Mouse (Mus musculus) stomach, postnatal 0 days (tissue): Measurements from ENCODE around the gene Sned1. TPM values are rescaled to one million over a fixed set of nuclear protein-coding genes. Genes with fewer than 3 reads are reported as not detected.
"Not testable (repeated sequence)": the region's sequence is repeated elsewhere in the genome, so short reads cannot be mapped to it uniquely, and the experiment has no call there.

Source experiments
- ATAC-seq: fragments of 200-750 bp; cut with Nextera tagmentation; 2 replicates; pipeline ENCODE4 v1.8.0; 2017; ENCODE audit not compliant: low FRiP score, low TSS enrichment
- DNase-seq: peaks from one replicate; pipeline ENCODE4 v3.0.0-alpha.2; 2016; ENCODE audit warnings: low spot score
- H3K27ac ChIP-seq: fragments of 300-500 bp; sonication (generic); replicated peaks from 2 replicates; pipeline ENCODE4 v1.5.1; 2014; ENCODE audit warnings: mild to moderate bottlenecking, control low read depth
- H3K27me3 ChIP-seq: fragments of 300-500 bp; sonication (generic); 2 replicates; pipeline ENCODE4 v1.6.1; 2014; ENCODE audit warnings: low read length; ENCODE audit not compliant: control insufficient read depth, insufficient read depth
- H3K36me3 ChIP-seq: fragments of 300-500 bp; sonication (generic); 2 replicates; pipeline ENCODE4 v1.6.1; 2014; ENCODE audit warnings: low read length, mixed read lengths; ENCODE audit not compliant: control insufficient read depth, insufficient read depth
- H3K4me1 ChIP-seq: fragments of 300-500 bp; sonication (generic); replicated peaks from 2 replicates; pipeline ENCODE4 v1.6.1; 2014; ENCODE audit warnings: antibody characterized with exemption; ENCODE audit not compliant: control insufficient read depth, insufficient read depth
- H3K4me2 ChIP-seq: fragments of 300-500 bp; sonication (generic); replicated peaks from 2 replicates; pipeline ENCODE4 v1.6.1; 2014; ENCODE audit warnings: low read depth, mild to moderate bottlenecking, control low read depth, moderate library complexity
- H3K4me3 ChIP-seq: fragments of 300-500 bp; sonication (generic); 2 replicates; pipeline ENCODE4 v1.5.1; 2014; ENCODE audit warnings: low read depth, low read length, control low read depth
- H3K9ac ChIP-seq: fragments of 300-500 bp; sonication (generic); 2 replicates; pipeline ENCODE4 v1.6.1; 2014; ENCODE audit warnings: mild to moderate bottlenecking, low read length, control low read depth, mixed read lengths
- H3K9me3 ChIP-seq: fragments of 300-500 bp; sonication (generic); 2 replicates; pipeline ENCODE4 v1.6.1; 2016; ENCODE audit warnings: low read length; ENCODE audit not compliant: control insufficient read depth
- CTCF ChIP-seq: IDR thresholded peaks from 2 replicates; pipeline ENCODE4 v1.5.1; 2016; ENCODE audit warnings: antibody characterized with exemption, low read depth, mild to moderate bottlenecking, moderate library complexity
- EP300 ChIP-seq: optimal IDR thresholded peaks from 2 replicates; pipeline ENCODE3; 2016; ENCODE audit warnings: antibody characterized with exemption
- WGBS: fragments of 180-500 bp; shearing (Covaris S2); extraction: QIAGEN DNeasy Blood & Tissue Kit; methylation state at CpG from one replicate; pipeline ENCODE4 v1.1.7; 2014; 5-methylcytosine and 5-hydroxymethylcytosine counted together
- polyA plus RNA-seq: library from polyadenylated mRNA; unstranded; fragments of >200 nt; fragmentation: Nextera tagmentation; extraction: Ambion mirVana; gene quantifications from 2 replicates; pipeline ENCODE4 v1.2.1, GENCODE M21; 2015

Gene Sned1
- 1.4 and 1.5 TPM in 2 replicates for polyA plus RNA-seq

DNA sequence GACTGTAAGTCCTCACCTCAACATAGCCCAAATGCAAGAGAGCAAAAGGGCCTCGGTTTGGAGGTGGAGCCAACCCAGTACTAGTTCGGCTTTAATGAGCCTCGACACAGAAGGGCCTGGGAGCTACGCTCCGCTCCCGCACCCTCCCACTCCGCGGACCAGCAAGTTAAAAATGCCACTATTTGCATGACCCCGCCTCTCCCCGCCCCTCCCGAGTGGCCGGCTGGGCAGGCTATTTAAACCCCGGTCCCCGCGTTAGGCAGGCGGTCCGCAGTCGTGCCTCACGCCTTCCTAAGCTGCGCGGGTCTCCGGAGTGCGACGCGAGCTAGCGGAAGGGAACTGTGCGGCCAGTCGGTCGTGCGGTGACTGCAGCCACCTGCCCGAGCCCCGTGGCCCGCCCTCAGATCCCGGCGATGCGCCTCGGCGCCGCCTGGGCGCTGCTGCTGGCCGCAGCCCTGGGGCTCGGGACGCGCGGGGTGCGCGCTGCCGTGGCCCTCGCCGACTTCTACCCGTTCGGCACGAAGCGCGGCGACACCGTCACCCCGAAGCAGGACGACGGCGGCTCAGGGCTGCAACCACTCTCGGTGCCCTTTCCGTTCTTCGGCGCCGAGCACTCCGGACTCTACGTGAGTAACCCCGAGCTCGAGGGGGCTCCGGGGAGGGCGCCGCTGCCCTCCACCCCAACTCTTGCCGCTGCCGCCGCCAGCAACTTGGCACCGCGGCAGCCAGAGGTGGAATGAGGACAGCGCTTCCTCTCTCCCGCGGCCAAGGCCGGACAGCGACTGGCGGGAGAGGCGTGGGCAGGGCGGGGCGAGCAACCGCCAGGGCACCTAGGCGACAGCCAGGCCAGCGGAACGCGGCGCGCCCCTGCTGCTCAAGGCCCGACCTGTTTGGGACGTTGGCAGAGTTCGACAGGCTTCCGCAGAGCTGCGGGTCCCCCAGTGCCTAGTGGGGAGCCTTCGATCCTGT, at the start of gene Sned1:
Sned1 (plus strand) TSS at position 266 of the 969 bp plus-strand sequence.
- under 1% methylated on average over 91 of the region's 100 CpGs for WGBS
- no peak for TF ChIP-seq EP300
- 0 out of 2 replicates have a peak, but pooled peaks have one; percentile 5 for TF ChIP-seq CTCF
- Histone ChIP-seq H3K4me3 (peak within 1 kb of the TSS; percentile 58), H3K36me3 (no peaks in the 10 kb centered on the region), H3K9me3 (no peaks in the 10 kb centered on the region), H3K4me1 (no peaks in the 10 kb centered on the region), H3K27ac (peak within 1 kb of the TSS; percentile 45), H3K4me2 (peak within 1 kb of the TSS; percentile 99), H3K27me3 (no peaks in the 10 kb centered on the region), H3K9ac (peak within 1 kb of the TSS; percentile 64)
- DNase-seq, result peak; percentile 90
- ATAC-seq, result peak; percentile 85

DNA sequence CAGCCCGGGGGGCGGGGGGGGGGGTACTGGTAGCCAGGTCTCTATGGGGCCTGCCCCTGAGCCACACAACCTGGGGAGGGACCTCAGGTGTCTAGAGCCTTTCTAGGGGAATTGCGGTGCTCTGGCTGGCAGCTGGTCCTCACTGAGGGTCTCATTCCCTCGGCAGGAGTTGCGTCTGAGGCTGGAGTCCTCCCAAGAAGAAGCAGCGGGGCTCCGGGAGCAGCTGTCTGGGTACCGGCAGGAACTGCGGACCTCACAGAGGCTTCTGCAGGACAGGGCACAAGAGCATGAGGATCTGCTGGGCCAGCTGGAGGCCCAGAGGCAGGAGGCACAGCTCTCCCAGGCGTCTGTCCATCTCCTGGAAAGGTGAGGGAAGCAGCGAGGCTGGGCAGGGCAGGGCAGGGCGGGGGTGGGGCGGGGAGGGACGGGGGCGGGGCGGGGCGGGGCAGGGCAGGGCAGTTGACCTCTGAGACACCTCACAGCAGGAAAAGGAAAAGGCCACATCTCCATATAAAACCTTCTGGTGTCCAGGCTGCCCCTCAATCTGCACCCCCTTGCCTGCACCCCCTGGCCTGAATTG, 44.8 kb upstream of the Sned1 start:
- H3K36me3 ChIP-seq, result no peaks in the 10 kb centered on the region
- no peak overlapping the region for H3K4me3 ChIP-seq
- WGBS, result 9% methylated on average over 14 of the region's 17 CpGs
- H3K4me2 ChIP-seq, result no peak overlapping the region
- TF ChIP-seq EP300 (no peak), CTCF (no peak)
- no peak overlapping the region for H3K27ac ChIP-seq
- no peaks in the 10 kb centered on the region for H3K27me3 ChIP-seq
- no peaks in the 10 kb centered on the region for H3K9me3 ChIP-seq
- no peaks in the 10 kb centered on the region for H3K4me1 ChIP-seq
- DNase-seq (peak; percentile 34), ATAC-seq (peak; percentile 39; the same call in 1 of the 2 replicates)
- no peak overlapping the region for H3K9ac ChIP-seq

DNA sequence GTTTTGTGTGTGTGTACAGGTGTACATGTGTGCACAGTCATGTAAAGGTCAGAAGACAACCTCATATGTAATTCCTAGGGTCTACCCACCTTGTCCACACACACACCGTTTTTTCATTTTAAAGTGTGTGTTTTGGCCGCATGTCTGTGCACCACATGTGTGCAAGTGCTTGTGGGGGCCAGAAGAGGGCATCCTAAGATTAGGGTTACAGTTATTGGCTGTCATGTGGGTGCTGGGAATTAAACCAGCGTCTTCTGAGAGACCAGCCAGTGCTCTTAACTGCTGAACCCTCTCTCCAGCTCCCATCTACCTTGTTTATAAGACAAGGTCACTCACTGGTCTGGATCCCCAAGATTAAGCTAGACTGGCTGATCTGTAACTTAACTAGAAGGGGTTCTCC, 40.7 kb upstream of the Sned1 start:
- Histone ChIP-seq H3K27ac (no peak overlapping the region), H3K9me3 (no peaks in the 10 kb centered on the region), H3K4me3 (no peak overlapping the region), H3K4me2 (no peak overlapping the region), H3K27me3 (no peaks in the 10 kb centered on the region), H3K36me3 (no peaks in the 10 kb centered on the region), H3K4me1 (no peaks in the 10 kb centered on the region), H3K9ac (no peak overlapping the region)
- no peak for TF ChIP-seq CTCF
- TF ChIP-seq EP300, result no peak
- DNase-seq, result no peak
- ATAC-seq, result no peak
- 88% methylated on average over 3 of the region's 3 CpGs for WGBS

DNA sequence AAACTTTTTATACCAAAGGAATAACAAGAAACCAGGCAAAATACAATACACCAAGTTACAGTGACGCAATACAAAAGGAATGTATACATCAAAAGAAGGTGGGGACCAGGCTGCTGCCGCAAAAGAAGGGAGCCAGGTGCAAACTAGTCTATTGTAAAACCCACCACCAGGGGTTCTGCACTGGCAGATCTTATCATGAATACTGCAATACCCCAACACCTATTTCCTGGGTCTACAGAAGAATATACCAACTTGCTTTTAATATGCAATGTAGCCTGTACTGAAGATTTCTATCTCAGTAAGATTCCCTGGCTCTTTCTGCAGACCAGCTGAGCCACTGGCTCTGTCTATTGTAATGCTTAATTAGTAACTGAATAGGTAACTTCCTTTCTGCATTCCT, 38.2 kb upstream of the Sned1 start:
- not testable (repeated sequence) for ATAC-seq, H3K4me3 ChIP-seq, H3K9me3 ChIP-seq, H3K36me3 ChIP-seq, H3K27ac ChIP-seq, H3K9ac ChIP-seq, H3K4me1 ChIP-seq, H3K27me3 ChIP-seq, DNase-seq, H3K4me2 ChIP-seq
- WGBS, result 56% methylated on average over 2 of the region's 2 CpGs

DNA sequence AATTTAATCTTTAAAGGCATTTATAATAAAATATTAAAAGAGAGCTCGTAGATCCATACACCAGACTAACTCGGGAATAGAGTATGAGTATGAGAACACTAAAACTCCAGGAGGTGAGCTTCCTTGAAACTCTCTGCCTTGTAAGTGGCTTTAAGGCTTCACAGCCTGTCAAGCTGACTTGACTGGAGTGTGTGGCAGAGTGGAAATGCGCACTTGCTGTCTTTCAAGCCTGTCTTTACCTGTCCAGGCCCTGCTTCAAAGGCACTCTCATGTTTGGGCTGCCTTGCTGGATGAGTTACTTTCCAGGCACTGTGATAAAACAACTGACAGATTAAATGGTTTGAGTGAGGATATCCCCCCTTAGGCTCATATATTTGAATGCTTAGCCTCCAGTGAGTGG, 37.7 kb upstream of the Sned1 start:
- no peaks in the 10 kb centered on the region for H3K4me1 ChIP-seq
- H3K36me3 ChIP-seq, result no peaks in the 10 kb centered on the region
- no peak for TF ChIP-seq EP300
- TF ChIP-seq CTCF, result no peak
- no peak overlapping the region for H3K27ac ChIP-seq
- no peak overlapping the region for H3K4me3 ChIP-seq
- H3K4me2 ChIP-seq, result no peak overlapping the region
- no peaks in the 10 kb centered on the region for H3K9me3 ChIP-seq
- H3K9ac ChIP-seq, result no peak overlapping the region
- ATAC-seq (no peak), DNase-seq (no peak)
- WGBS, result 73% methylated on average over 3 of the region's 3 CpGs
- no peaks in the 10 kb centered on the region for H3K27me3 ChIP-seq
